Mouse (Mus musculus): ENCODE measurements around the gene Gm21985.
A peak's percentile ranks its signal among the peaks of the same experiment; 100 is the strongest.
"Not testable (repeated sequence)": the region's sequence is repeated elsewhere in the genome, so short reads cannot be mapped to it uniquely, and the experiment has no call there.

Gene Gm21985

DNA sequence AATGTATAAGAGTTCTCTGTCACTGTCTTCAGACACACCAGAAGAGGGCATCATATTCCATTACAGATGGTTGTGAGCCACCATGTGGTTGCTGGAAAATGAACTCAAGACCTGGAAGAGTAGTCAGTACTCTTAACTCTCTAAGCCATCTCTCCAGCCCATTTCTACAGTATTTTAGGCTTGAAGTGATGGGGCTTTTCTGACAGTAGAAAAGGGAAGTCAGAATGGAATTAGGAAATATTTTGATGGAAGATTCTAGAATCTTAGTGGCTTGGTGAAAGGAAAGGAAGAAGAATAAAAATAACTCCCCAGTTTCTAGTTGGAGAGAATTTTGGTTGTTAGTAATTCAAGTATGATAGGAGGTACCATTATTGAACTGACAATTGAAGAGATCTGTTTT lies 127.8 kb downstream of the Gm21985 start:
- DNase-seq (ENCODE audit: low spot score): no peak

DNA sequence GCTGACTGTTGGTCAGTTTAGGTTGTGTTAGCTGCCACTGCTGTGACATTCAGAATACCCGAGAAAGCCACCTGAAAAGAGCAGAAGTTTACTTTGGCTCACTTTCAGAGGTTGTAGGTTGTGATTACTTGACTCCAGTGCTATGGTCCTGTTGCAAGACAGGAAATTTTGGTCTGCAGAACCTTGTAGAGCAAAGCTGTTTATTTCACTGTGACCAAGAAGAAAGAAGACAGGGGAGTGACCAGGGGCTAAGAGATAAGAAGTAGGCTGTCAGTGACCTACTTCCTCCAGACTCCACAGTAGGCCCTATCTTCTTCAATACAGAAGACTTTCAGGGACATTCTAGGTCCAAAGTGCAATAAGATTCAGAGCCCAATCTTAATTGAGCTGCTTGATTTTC lies 130.5 kb downstream of the Gm21985 start:
- no peak for DNase-seq (ENCODE audit: low spot score)

DNA sequence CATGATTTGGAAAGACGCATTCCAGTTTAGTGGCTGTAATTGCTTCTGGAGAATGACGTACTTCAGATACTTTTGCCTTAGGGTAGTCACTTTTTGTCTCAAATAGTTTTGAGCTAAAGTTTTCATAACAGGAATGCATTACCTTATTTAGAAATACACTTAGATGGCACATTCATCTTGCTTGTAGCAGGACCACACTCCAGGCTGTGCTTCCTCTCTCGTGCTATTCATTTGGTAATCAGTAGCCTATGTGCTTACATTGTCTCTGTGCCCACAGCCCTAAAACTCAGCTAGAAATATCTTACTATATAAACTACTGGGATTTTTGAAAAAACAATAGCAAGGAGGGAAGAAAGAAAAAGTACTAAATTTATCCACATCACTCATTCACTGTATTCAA lies 140.9 kb downstream of the Gm21985 start:
- no peak for DNase-seq (ENCODE audit: low spot score)

DNA sequence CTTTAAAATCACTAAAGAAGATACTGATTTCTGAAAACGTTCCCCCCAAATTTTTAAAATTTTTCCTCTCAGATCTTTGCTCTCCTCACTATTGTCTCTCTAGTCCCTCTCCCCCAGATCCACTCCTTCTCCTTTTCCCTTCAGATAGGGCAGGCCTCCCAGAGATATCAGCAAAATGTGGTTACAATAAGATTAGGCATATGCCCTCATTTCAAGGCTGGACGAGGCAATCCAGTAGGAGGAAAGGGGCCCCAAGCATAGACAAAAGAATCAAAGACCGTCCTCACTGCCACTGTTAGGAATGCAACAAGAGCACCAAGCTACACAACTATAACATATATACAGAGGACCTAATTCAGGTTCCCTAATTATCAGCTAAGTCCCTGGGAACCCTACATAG lies 159.2 kb downstream of the Gm21985 start:
- no peak for DNase-seq (ENCODE audit: low spot score)

DNA sequence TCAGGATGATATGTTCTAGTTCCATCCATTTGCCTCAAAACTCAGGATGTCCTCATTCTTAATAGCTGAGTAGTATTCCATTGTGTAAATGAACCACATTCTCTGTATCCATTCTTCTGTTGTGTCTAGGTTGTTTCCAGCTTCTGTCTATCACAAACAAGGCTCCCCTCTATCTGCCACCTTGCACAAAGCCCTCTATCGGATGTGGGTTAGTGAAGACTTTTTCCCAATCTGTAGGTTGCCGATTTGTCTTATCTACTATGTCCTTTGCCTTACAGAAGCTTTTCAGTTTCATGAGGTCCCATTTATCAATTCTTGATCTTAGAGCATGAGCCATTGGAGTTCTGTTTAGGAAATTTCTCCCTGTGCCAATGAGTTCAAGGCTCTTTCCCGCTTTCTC lies 162.4 kb downstream of the Gm21985 start:
- DNase-seq (ENCODE audit: low spot score): not testable (repeated sequence)

DNA sequence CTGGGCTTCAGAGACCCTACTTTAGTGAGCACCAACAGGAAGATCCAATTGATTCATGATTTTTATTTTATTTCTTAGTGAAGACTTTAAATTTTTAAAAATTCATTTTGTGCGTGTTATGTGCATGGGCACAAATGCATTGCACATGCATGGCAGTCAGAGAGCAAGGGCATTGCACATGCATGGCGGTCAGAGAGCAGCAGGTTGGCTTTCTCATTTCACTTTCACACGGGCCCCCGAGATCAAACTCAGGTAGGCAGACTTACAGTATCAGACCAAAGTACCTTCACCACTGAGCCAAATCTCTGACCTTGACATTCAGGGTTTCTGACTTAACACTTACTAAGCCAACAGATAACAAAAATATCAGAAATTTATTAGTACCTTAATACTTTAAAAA lies 163.6 kb downstream of the Gm21985 start:
- DNase-seq (ENCODE audit: low spot score): no peak

DNA sequence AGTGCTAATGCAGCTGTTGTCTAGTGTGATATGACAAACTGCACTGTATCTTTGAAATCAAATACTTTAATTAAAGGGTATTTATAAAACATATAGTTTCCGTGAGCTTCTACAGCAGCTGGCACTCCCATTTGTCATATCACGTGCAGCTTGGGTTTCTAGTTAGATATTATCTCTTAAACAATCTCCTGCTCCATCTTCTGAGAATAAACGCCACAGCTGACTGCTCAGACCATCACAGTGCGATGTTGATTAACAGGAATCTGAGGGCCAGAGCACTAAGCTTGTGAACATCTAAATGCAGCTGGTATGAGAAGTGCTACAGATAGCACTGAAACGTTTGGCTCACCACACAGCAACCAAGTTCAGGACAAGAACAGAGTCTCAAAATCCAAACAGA lies 164.3 kb downstream of the Gm21985 start:
- no peak for DNase-seq (ENCODE audit: low spot score)

DNA sequence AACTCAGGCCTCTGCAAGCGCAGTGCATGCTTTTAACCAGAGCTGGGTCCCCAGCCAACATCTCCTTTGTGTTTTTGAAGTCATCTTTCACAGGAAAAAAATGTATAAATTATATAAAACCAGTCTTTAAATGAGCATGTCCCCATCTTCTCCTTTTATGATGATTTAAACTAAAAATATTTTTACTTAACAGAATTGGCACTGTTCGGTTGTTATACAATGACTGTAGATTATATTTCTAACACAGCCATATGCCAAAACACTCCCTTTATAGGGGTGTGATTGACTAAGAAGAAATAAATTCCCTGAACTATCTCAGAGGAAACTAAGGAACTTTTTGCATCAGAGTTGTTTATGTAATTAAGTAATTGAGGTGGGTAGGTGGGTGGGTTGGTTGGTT lies 166.4 kb downstream of the Gm21985 start:
- DNase-seq (ENCODE audit: low spot score): no peak

DNA sequence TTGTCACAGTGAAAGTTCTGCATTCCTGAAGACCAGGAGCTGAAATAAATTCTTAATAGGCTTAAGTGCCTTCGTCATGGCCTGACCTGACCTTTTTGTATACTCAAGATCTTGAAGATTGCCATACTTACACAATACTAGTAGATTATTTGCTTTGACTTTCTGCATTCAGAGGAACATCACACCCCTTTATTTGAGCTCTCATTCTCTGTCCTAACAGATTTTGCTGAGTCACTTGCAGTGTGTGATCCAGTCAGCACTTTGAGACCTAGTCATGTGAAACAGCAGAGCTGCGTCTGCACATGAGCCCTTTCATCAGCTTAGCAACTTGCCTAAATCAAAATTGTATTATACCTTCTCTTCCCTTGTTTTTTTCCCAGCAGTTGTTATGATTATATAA lies 167.2 kb downstream of the Gm21985 start:
- no peak for DNase-seq (ENCODE audit: low spot score)

DNA sequence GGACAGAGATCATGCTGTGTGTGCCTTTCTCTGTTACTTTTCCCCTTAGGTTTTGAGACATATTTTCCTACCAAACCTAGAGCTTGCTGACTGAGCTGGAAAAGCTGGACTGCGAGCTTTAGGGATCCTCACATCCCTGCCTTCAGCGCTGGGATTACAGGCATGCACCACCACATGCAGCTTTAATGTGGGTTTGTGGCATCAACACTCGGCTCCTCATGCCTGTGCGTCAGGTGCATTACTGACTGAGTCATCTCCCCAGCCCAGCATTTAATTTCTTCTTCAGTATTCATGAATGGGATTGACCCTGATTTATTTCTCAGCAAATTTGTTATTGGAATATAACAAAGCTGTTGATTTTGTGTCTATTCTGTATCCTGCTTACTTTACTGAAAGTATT lies 170.2 kb downstream of the Gm21985 start:
- DNase-seq (ENCODE audit: low spot score): no peak

DNA sequence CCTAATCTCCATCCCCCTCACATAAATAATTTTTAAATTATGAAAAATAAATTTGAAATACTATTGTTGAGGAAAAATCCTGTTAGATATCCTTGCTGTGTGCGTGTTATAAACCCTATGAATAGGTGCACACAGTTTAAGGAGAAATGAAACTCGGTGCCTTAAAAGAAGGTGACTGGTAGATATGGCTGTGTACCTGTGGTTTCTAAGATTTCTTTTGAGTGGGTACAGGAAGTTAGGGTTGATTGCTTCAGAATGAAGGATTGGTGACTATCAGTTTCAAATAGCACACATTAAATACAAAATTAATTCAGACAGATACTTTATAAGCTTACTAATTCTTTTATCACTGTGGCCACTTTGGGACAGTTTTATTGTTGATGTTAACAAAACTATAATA lies 171.5 kb downstream of the Gm21985 start:
- DNase-seq (ENCODE audit: low spot score): no peak

DNA sequence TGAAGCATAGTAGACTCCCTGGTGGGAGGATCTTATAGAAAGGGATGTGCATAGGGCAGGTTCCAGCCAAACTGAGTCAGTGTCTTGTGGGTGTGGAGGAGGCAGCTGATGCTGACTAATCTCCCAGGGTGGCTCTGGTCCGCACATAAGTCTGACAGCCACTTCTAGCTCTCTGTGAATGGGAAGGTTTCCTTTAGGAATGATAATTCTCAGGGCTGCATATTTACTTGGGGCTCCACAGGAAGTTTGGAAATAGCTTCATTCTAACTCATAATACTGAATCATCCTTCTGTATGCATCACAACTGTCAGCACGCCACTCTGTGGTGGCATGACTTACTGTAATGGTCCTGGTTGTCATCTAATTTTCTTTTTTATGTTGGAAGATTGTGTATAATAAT lies 177.4 kb downstream of the Gm21985 start:
- DNase-seq (ENCODE audit: low spot score): no peak

DNA sequence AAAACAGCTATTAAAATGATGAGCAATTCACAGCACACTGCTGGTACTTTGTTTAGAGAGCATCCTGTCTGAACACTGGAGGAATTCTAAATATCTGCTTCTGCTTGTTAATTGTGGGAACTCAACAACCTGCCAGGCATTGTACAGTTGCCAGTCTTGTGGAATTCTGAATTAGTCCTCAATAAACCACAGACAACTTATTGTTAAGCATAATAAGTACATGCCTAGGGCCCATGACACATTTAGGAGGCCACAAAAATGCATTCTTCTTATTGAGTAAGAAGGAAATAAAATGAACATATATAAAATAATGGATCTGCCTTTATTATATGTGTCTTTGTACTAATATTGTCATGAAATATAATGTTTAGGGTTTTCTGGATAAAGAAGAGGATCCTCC lies 179.4 kb downstream of the Gm21985 start:
- no peak for DNase-seq (ENCODE audit: low spot score)

DNA sequence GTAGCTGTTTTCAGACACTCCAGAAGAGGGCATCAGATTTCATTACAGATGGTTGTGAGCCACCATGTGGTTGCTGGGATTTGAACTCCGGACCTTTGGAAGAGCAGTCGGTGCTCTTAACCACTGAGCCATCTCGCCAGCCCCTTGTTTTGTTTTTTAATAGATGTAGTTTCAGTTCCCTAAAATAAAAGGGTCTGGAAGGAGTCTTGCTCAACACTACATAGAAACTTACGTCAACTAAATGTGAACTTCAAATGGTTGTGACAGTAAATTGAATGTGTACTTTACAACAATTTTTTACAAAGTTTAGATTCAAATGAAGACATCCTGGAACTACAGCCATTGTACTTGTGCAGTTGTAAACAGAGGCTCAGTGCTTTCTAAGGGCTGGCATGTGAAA lies 181.9 kb downstream of the Gm21985 start:
- DNase-seq (ENCODE audit: low spot score): not testable (repeated sequence)

DNA sequence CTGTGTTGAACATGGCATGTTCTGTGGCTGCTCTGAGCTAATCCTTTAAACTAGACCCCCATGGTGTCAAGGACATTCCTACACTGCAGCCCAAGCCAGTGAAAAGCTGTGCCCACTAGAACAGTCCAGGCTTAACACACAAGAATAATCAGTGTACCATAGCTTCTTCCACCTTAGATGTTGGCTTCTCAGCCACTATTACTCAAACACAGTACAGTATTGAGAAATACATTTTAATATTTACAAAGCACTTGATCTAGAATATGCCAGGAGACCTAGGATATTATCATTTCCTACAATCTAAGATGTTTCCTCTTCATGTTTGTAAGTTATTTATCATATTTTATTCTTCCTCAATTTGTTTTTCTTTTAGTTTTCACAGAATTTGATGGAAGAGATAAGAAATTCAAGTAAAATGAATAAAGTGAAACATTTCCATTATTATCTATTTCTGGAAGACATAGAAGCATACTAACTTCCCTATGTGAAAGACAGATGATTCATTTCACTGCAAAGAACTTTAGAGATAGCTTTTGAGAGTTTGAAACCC lies 182.5 kb downstream of the Gm21985 start:
- no peak for DNase-seq (ENCODE audit: low spot score)

DNA sequence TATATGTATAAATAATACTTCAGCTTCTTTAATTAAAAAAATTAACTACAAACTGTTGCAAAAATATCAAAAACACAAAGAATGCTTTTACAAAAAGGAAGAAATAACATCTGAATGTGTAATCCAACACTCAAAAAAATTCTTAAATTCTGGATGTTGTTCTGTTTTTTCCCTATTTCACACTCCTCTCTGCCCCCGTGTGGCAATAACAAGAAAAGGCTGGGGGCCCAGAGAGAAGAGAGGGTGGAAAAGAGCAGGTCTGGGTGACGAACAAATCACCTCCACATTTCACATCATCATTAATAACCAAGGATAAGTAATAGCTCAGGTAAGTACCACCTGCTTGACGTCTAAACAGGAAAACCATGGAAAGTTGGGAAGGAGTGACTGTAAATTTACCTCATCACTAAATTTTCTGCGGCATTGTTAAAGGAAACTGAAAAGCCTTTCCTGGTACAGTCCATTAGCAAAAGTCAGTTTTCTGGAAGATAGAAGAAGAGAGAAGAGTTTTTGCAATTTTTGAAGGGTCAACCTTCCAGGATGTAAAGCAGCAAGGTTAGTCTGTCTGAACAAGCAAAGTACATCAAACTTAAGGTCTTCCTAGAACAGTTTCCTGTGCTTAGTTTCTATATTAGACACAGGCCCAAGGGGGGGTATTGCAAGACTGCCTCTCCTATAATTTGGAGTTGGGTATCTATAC lies 183.6 kb downstream of the Gm21985 start:
- peak; percentile 17 for DNase-seq (ENCODE audit: low spot score)

DNA sequence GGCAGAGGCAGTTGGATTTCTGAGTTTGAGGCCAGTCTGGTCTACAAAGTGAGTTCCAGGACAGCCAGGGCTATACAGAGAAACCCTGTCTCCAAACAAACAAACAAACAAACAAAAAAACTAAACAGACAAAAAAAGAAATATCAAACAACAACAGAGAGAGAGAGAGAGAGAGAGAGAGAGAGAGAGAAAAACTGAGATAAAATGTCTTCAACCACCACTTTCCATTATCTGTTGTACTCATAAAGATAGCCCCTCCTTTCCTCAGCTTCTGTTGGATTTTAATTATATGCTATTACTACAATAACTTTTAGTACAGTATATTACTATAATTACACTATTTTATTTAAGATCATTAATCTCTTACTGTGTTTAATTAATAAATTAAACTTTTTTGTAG lies 186.4 kb downstream of the Gm21985 start:
- DNase-seq (ENCODE audit: low spot score): not testable (repeated sequence)

DNA sequence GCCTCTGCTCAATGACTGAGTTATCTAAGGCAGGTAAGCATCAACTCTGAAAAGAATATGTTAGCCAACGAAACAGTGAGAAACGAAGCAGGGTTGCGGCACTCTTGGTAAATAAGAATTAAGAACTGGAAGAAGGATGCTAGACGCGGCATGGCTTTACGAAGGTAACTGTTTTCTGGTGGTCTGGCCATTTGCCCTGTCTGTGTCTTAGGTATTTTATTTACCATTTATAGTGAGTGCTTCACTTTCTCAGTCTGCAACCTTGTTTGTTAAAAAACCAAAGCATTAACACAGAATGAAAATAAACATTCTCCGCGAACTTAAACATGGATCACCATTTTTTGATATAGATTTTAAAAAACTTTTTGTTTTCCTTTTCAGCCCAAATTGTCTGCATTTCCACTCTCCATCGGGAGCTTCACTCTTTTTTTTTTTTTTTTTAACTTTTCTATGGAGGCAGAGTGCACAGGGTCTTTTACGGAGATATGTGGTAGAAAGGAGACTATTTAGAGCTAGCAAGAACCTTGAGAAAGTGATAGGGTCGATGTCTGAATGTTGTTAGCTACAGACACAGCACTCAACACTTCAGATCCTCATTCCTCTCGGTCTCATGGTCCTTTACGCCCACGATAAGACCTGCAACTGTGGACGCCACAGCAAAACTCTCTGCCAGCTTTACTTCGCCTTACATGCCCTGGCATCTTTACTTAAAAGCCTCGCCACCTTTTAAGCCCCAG lies 188.2 kb downstream of the Gm21985 start:
- DNase-seq (ENCODE audit: low spot score): no peak

DNA sequence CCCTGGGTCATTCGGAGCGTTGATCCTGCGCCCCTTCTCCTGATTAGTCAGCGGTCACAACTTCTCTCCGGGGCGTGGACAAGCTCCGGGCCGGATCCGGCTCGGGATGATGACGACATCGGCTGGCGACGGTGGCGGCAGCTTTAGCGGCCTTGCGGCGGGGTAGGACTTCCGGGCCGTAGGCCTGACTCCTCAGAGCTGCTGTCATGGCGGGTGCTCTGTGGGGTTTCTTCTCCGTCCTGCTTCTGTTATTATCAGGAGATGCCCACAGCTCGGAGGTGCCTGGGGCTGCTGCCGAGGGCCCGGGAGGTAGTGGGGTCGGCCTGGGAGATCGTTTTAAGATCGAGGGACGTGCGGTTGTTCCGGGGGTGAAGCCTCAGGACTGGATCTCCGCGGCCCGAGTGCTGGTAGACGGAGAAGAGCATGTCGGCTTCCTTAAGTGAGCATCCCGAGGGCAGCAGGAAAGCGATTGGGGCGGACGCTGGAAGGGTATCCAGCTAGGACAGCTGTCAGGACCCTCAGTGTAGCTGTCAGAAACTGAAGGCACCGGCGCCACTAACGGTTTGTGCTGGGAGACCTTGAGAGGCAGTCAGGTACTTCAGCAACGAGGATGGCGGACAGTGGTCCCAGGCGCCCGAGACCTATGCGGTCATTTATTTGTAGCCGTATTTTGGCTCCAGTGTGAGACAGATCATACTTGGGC lies 188.9 kb downstream of the Gm21985 start, which contains the start of gene Emc7:
Emc7 (plus strand) TSS at position 136 of the 703 bp plus-strand sequence.
- DNase-seq (ENCODE audit: low spot score): peak; percentile 96

Measured in T-cell, adult 2 months (primary cell).